9 mouse cellular contexts compared by ENCODE assay signal in the genomic region with DNA sequence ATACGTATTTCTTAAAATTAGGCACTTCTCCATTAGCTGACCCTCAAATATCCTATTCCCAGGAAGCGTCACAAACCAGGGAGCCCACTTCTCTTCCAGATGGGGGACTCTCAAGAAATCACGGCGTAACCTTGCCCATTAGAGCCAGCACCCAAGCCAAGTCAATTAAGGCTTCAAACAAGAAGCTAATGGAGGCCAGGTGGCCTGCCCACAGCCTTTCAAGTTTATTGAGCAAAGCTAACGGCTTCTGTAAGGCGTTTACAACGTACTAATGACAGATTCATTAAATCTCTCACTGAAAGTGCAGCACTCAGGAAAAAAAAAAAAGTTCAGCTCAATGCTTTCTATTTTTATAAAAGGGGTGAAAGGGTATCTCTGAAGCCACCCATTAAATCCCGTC. TPM values are rescaled to one million over a fixed set of nuclear protein-coding genes. Genes with fewer than 3 reads are reported as not detected.
DNase-seq lines count a peak whose midpoint lies in the region; ATAC-seq and TF ChIP-seq lines count a peak whose summit lies in the region.
"Had no signal": no experiment of that assay in that cellular context is flagged by ENCODE, and none has a peak within 500 bp of the region (broad histone marks: within the 10 kb centered on the region; RNA-seq: fewer than 3 reads in every experiment).

No protein-coding gene starts in this region.

- ATAC-seq in heart, embryonic 12.5 days (ENCODE audit: insufficient number of reproducible peaks, low FRiP score) = no peak
- no peak for ATAC-seq in forebrain, embryonic 14.5 days
- ATAC-seq in liver, embryonic 16.5 days (ENCODE audit: low read depth) = no peak
- no peak for ATAC-seq in inflammation-experienced regulatory T-cells, adult 6 months

- H3K4me2 ChIP-seq in heart, embryonic 12.5 days = peak overlapping the region; percentile 87
- peak overlapping the region; percentile 70 for H3K4me2 ChIP-seq in forebrain, embryonic 14.5 days (ENCODE audit: low read length)
- peak overlapping the region; percentile 73 for H3K4me2 ChIP-seq in liver, embryonic 16.5 days (ENCODE audit: low read depth, low read length)

- H3K27me3 ChIP-seq in heart, embryonic 12.5 days (replicated peaks) = 0 out of 2 replicates have a peak, but pooled peaks cover 3% of the 10 kb centered on the region
- no peaks in the 10 kb centered on the region for H3K27me3 ChIP-seq in MEL (ENCODE audit: control insufficient read depth in 1 of 2, insufficient read depth in 2 of 2, low read length in 2 of 2)
- H3K27me3 ChIP-seq in forebrain, embryonic 14.5 days (replicated peaks; ENCODE audit: control insufficient read depth, insufficient read depth, low read length) = no peaks in the 10 kb centered on the region
- peaks cover 12% of the 10 kb centered on the region for H3K27me3 ChIP-seq in liver, embryonic 16.5 days (ENCODE audit: control insufficient read depth, insufficient read depth, low read depth, low read length)

- no peak for TF ChIP-seq POLR2A in MEL (IDR thresholded peaks at IDR 0.05; ENCODE audit: control insufficient read depth in 1 of 2, insufficient read depth in 1 of 2, low read depth in 1 of 2, low read length in 2 of 2, poor library complexity in 1 of 2)

- H3K4me3 ChIP-seq in heart, embryonic 12.5 days = peak overlapping the region; percentile 66
- peak overlapping the region; percentile 71 to 83 for H3K4me3 ChIP-seq in MEL (ENCODE audit: control insufficient read depth in 1 of 2, insufficient read depth in 1 of 2, low read depth in 2 of 2, low read length in 2 of 2)
- peak overlapping the region; percentile 69 for H3K4me3 ChIP-seq in forebrain, embryonic 14.5 days (ENCODE audit: low read depth, low read length)
- peak overlapping the region; percentile 60 for H3K4me3 ChIP-seq in liver, embryonic 16.5 days (ENCODE audit: low read depth, low read length)

- no peak for TF ChIP-seq RAD21 in MEL (IDR thresholded peaks at IDR 0.05; ENCODE audit: low read depth, low read length)

- WGBS in heart, embryonic 12.5 days = 21% methylated on average over 8 of the region's 8 CpGs
- WGBS in forebrain, embryonic 14.5 days = 7% methylated on average over 8 of the region's 8 CpGs
- WGBS in liver, embryonic 16.5 days (ENCODE audit: insufficient replicate concordance) = 16% methylated on average over 8 of the region's 8 CpGs

- TF ChIP-seq CTCF in MEL (IDR thresholded peaks at IDR 0.05 in 2 of 3, conservative IDR thresholded peaks at IDR 0.05 in 1 of 3; ENCODE audit: control insufficient read depth in 1 of 3, insufficient read depth in 1 of 3, low read depth in 2 of 3, low read length in 3 of 3, poor library complexity in 1 of 3, severe bottlenecking in 1 of 3) = no peak

- H3K9me3 ChIP-seq in heart, embryonic 12.5 days (replicated peaks) = no peaks in the 10 kb centered on the region
- H3K9me3 ChIP-seq in MEL (replicated peaks; ENCODE audit: insufficient read depth, low read length) = no peaks in the 10 kb centered on the region
- H3K9me3 ChIP-seq in forebrain, embryonic 14.5 days (replicated peaks; ENCODE audit: control insufficient read depth, low read length) = no peaks in the 10 kb centered on the region
- H3K9me3 ChIP-seq in liver, embryonic 16.5 days (replicated peaks; ENCODE audit: control insufficient read depth, low read length) = no peaks in the 10 kb centered on the region

- no peak for TF ChIP-seq EP300 in MEL (IDR thresholded peaks at IDR 0.05; ENCODE audit: low read depth in 1 of 2, low read length in 2 of 2)

- DNase-seq in heart, adult 8-10 months (ENCODE audit: low spot score) = no peak
- DNase-seq in MEL (ENCODE audit: low read depth, low spot score) = peak; percentile 20
- peak; percentile 57 for DNase-seq in forebrain, embryonic 14.5 days (ENCODE audit: low spot score)
- no peak for DNase-seq in thymus, postnatal 10 days (ENCODE audit: low spot score in 2 of 2)
- DNase-seq in urinary bladder, postnatal 10 days (ENCODE audit: low spot score) = no peak

- H3K27ac ChIP-seq in heart, embryonic 12.5 days (ENCODE audit: poor library complexity, severe bottlenecking) = no peak overlapping the region
- H3K27ac ChIP-seq in MEL (ENCODE audit: control insufficient read depth, low read depth, low read length) = no peak overlapping the region
- H3K27ac ChIP-seq in forebrain, embryonic 14.5 days (ENCODE audit: low read depth, low read length) = no peak overlapping the region
- H3K27ac ChIP-seq in liver, embryonic 16.5 days (ENCODE audit: low read length) = no peak overlapping the region

- H3K4me1 ChIP-seq in heart, embryonic 12.5 days (replicated peaks) = peaks cover 9% of the 10 kb centered on the region; the same call in 1 of the 2 replicates
- peaks cover 0 to 8% of the 10 kb centered on the region in 2 experiments; a peak in 1 of 4 replicates for H3K4me1 ChIP-seq in MEL (ENCODE audit: control insufficient read depth in 1 of 2, insufficient read depth in 2 of 2, low read length in 2 of 2)
- H3K4me1 ChIP-seq in forebrain, embryonic 14.5 days (ENCODE audit: control insufficient read depth, insufficient read depth, low read length) = peaks cover 8% of the 10 kb centered on the region
- peaks cover 6% of the 10 kb centered on the region for H3K4me1 ChIP-seq in liver, embryonic 16.5 days (ENCODE audit: control insufficient read depth, low read depth, low read length)

- H3K79me2 ChIP-seq in MEL (ENCODE audit: control insufficient read depth, insufficient read depth, low read length, poor library complexity) = no peaks in the 10 kb centered on the region

- no peaks in the 10 kb centered on the region for H3K36me3 ChIP-seq in heart, embryonic 12.5 days
- no peaks in the 10 kb centered on the region; a peak in 1 of 4 replicates for H3K36me3 ChIP-seq in MEL (ENCODE audit: control insufficient read depth in 1 of 2, insufficient read depth in 2 of 2, low read length in 2 of 2)
- no peaks in the 10 kb centered on the region for H3K36me3 ChIP-seq in forebrain, embryonic 14.5 days (ENCODE audit: control insufficient read depth, insufficient read depth, low read length)
- H3K36me3 ChIP-seq in liver, embryonic 16.5 days (ENCODE audit: control insufficient read depth, insufficient read depth) = no peaks in the 10 kb centered on the region

- H3K9ac ChIP-seq in heart, embryonic 12.5 days = peak overlapping the region; percentile 53
- peak overlapping the region; percentile 63 for H3K9ac ChIP-seq in MEL (ENCODE audit: control insufficient read depth, low read depth, low read length, poor library complexity, severe bottlenecking)
- peak overlapping the region; percentile 76 for H3K9ac ChIP-seq in forebrain, embryonic 14.5 days (ENCODE audit: low read length)
- H3K9ac ChIP-seq in liver, embryonic 16.5 days (ENCODE audit: low read depth, low read length) = no peak overlapping the region

TF ChIP-seq in MEL, 35 proteins besides CTCF, POLR2A, EP300 and RAD21:
- TF ChIP-seq E2F4 (IDR thresholded peaks at IDR 0.05; ENCODE audit: borderline replicate concordance, low read depth, low read length) (no peak), ZNF384 (IDR thresholded peaks at IDR 0.05; ENCODE audit: low read depth, low read length) (0 out of 2 replicates have a peak, but pooled peaks have one; percentile 20)
TF ChIP-seq in MEL: peak in this region for 1.

RNA-seq across cellular contexts. Expression of a gene that starts 20.1 kb away (rescaled TPM):
- 1.6 and 2.1 TPM in 2 replicates for polyA plus RNA-seq in heart, embryonic 12.5 days (2016; fragmentation: Nextera tagmentation; extraction: Ambion mirVana)
- 1 to 10 TPM; 1.2 to 2.5 (median 1.5) TPM for total RNA-seq in heart, adult 8-10 months (2022)
- total RNA-seq in MEL (2012; rRNA removed) = 1.5 and 1.8 TPM in 2 replicates
- polyA plus RNA-seq in MEL (2012; ENCODE audit: insufficient read depth in 1 of 2, insufficient read length in 2 of 2, low read depth in 1 of 2, low replicate concordance in 2 of 2, missing spikeins in 1 of 2) = 1 to 10 TPM in 1 of 2 experiments, not detected in 1; 3.0 TPM
- polyA plus RNA-seq in forebrain, embryonic 14.5 days (2014; fragmentation: Nextera tagmentation; extraction: Ambion mirVana) = 22.0 and 23.7 TPM in 2 replicates
- polyA plus RNA-seq in liver, embryonic 16.5 days (2015; fragmentation: Nextera tagmentation; extraction: Ambion mirVana) = 0.41 and 0.61 TPM in 2 replicates
- 1 to 10 TPM in 2 of 3 experiments, under 1 TPM in 1; 0.58 to 6.3 (median 1.2) TPM for polyA plus RNA-seq in inflammation-experienced regulatory T-cells, adult 6 months (2017; shearing (Covaris generic))

RNA-seq across cellular contexts. Expression of a gene that starts 31.1 kb away (rescaled TPM):
- 0.08 and 0.18 TPM in 2 replicates for polyA plus RNA-seq in heart, embryonic 12.5 days (2016; fragmentation: Nextera tagmentation; extraction: Ambion mirVana)
- 1 to 10 TPM in 2 of 4 experiments, under 1 TPM in 2; 0.57 to 1.5 (median 1.00) TPM for total RNA-seq in heart, adult 8-10 months (2022)
- total RNA-seq in MEL (2012; rRNA removed) = not detected in 2 replicates
- polyA plus RNA-seq in MEL (2012; ENCODE audit: insufficient read depth in 1 of 2, insufficient read length in 2 of 2, low read depth in 1 of 2, low replicate concordance in 2 of 2, missing spikeins in 1 of 2) = not detected
- 0.05 TPM in 1 of 2 replicates, not detected in the other for polyA plus RNA-seq in forebrain, embryonic 14.5 days (2014; fragmentation: Nextera tagmentation; extraction: Ambion mirVana)
- polyA plus RNA-seq in liver, embryonic 16.5 days (2015; fragmentation: Nextera tagmentation; extraction: Ambion mirVana) = 0.04 TPM in 1 of 2 replicates, not detected in the other
- polyA plus RNA-seq in inflammation-experienced regulatory T-cells, adult 6 months (2017; shearing (Covaris generic)) = not detected
- polyA plus RNA-seq: CD4-positive, CD25-positive, alpha-beta regulatory T cell, adult 4 months had no signal

Comparison
In these comparisons a context has a peak if more than half of its experiments do, and no peak if none do; other contexts are left out.
1. DNase-seq: peak in MEL (single experiment) and forebrain, embryonic 14.5 days (single experiment); none in heart, adult 8-10 months (single experiment), thymus, postnatal 10 days (0 of 2) and urinary bladder, postnatal 10 days (single experiment).
2. Peak in every context shown above with its lines, with median percentiles within 50 percentile points of each other: H3K4me2 ChIP-seq and H3K4me3 ChIP-seq.